Mouse (Mus musculus): ENCODE measurements around the gene Mroh3. TPM values are rescaled to one million over a fixed set of nuclear protein-coding genes. Genes with fewer than 3 reads are reported as not detected.
A peak's percentile ranks its signal among the peaks of the same experiment; 100 is the strongest.

Mroh3 gene
- total RNA-seq, 2 experiments from 2014 or later = 0.54 to 1.2 TPM

GRCm38 (mm10) chr1:136133570-136134240, 78.9 kb downstream of the Mroh3 start:
- intact Hi-C loops (cut with DNase I) = loop anchor here (5.0 kb wide), 1 partner anchor 76 kb away; no protein-coding TSS in a partner anchor
- DNase-seq (ENCODE audit: low spot score in 2 of 2) = peak in 1 of 2 experiments; percentile 62

DNA sequence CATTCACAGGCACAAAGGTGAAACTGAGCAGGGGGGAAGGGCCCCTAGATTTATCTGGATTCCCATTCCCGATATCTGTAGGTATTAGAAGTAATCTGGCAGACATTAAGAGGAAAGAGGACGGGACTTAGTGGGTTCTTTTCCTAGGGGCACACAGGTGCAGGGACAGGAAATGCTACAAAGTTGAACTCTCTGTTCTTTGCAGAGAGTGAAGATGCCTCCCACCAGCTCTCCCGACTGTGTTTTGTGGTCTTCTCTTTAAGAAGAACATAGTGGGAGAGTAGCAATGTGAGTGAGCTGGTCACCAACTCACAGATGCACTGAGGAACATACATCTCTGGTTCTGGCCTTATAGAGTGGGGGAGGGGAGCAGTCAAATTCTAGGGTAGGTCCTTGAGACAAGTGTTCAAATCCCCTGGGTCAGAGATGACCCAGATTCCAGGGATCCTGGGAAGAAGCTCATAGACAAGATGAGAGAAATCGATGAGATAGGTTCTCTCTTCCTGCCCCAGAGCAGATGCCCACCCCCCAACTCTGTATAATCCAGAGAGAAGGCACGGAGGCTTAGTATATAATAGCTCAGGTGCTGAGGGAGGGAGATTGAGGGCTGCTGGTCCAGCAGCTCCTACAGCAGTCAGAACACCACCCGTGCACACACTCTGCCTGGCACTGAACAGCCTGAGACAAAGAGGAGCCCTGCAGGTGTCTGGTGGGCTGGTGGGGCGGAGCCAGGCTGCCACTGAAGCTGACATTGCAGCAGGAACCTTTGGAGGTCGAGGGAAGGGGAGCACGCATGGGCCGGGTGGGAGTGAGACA, 80.0 kb downstream of the Mroh3 start:
- DNase-seq (ENCODE audit: low spot score in 2 of 2) = no peak
- intact Hi-C loops (cut with DNase I) = loop anchor here (5.0 kb wide), 1 partner anchor 75 kb away; no protein-coding TSS in a partner anchor

Other genes with a start within 250 kb of the Mroh3 start
- 10 to 100 TPM; 12.8 to 16.3 TPM for gene Igfn1, start 206.5 kb downstream of the Mroh3 start, total RNA-seq (2021)
- 10 to 100 TPM; 61.4 to 63.7 TPM for gene Tmem9, start 204.7 kb downstream of the Mroh3 start, total RNA-seq (2021)
- gene Ascl5, start 162.0 kb downstream of the Mroh3 start, total RNA-seq (2021) = 1 to 10 TPM; 1.6 to 3.6 TPM
- gene Cacna1s, start 160.1 kb downstream of the Mroh3 start, total RNA-seq (2021) = 1 to 10 TPM in 1 of 2 experiments, under 1 TPM in 1; 0.81 to 2.3 TPM
- gene Kif21b, start 81.4 kb downstream of the Mroh3 start, total RNA-seq (2021) = 10 to 100 TPM; 52.0 to 68.8 TPM
- gene Inava, start 21.4 kb upstream of the Mroh3 start, total RNA-seq (2021) = 1 to 10 TPM; 2.5 to 3.3 TPM
- 1 to 10 TPM; 5.5 to 7.7 TPM for gene Gpr25, start 48.0 kb upstream of the Mroh3 start, total RNA-seq (2021)
- gene Camsap2, start 133.3 kb upstream of the Mroh3 start, total RNA-seq (2021) = 100 to 1,000 TPM; 129 to 138 TPM
- 10 to 100 TPM in 1 of 2 experiments, 1 to 10 TPM in 1; 9.5 to 11.5 TPM for gene Ddx59, start 202.4 kb upstream of the Mroh3 start, total RNA-seq (2021)